Mouse (Mus musculus): ENCODE data around the gene Eif2d. TPM values are rescaled to one million over a fixed set of nuclear protein-coding genes. Genes with fewer than 3 reads are reported as not detected.

Eif2d gene
- total RNA-seq, 2 experiments from 2014 or later, result 48.3 to 73.6 TPM

- ATAC-seq (replicated peaks; ENCODE audit: low FRiP score, low TSS enrichment, poor library complexity, severe bottlenecking), result no peak
Measured at GRCm38 (mm10) chr1:131180386-131180785, 27.4 kb downstream of the Eif2d start.

GRCm38 (mm10) chr1:131181642-131182527, 28.9 kb downstream of the Eif2d start:
- peak; percentile 87 for ATAC-seq (replicated peaks; ENCODE audit: low FRiP score, low TSS enrichment, poor library complexity, severe bottlenecking)

- ATAC-seq (replicated peaks; ENCODE audit: low FRiP score, low TSS enrichment, poor library complexity, severe bottlenecking), result no peak
Measured at GRCm38 (mm10) chr1:131183201-131183600, 30.2 kb downstream of the Eif2d start.

GRCm38 (mm10) chr1:131184253-131184955, 31.4 kb downstream of the Eif2d start:
- ATAC-seq (replicated peaks; ENCODE audit: low FRiP score, low TSS enrichment, poor library complexity, severe bottlenecking), result no peak

GRCm38 (mm10) chr1:131184956-131185660, 32.1 kb downstream of the Eif2d start:
- ATAC-seq (replicated peaks; ENCODE audit: low FRiP score, low TSS enrichment, poor library complexity, severe bottlenecking), result no peak

GRCm38 (mm10) chr1:131185821-131186506, 33.0 kb downstream of the Eif2d start:
- ATAC-seq (replicated peaks; ENCODE audit: low FRiP score, low TSS enrichment, poor library complexity, severe bottlenecking), result no peak

GRCm38 (mm10) chr1:131186995-131187394, 34.0 kb downstream of the Eif2d start:
- ATAC-seq (replicated peaks; ENCODE audit: low FRiP score, low TSS enrichment, poor library complexity, severe bottlenecking), result no peak

GRCm38 (mm10) chr1:131187856-131188255, 34.9 kb downstream of the Eif2d start:
- no peak for ATAC-seq (replicated peaks; ENCODE audit: low FRiP score, low TSS enrichment, poor library complexity, severe bottlenecking)

- peak; percentile 42 for ATAC-seq (replicated peaks; ENCODE audit: low FRiP score, low TSS enrichment, poor library complexity, severe bottlenecking)
Measured at GRCm38 (mm10) chr1:131188655-131189054, 35.7 kb downstream of the Eif2d start.

- ATAC-seq (replicated peaks; ENCODE audit: low FRiP score, low TSS enrichment, poor library complexity, severe bottlenecking), result no peak
Measured at GRCm38 (mm10) chr1:131193746-131194145, 40.8 kb downstream of the Eif2d start.

- peak; percentile 24 for ATAC-seq (replicated peaks; ENCODE audit: low FRiP score, low TSS enrichment, poor library complexity, severe bottlenecking)
Measured at GRCm38 (mm10) chr1:131195653-131196052, 42.7 kb downstream of the Eif2d start.

GRCm38 (mm10) chr1:131196107-131196506, 43.1 kb downstream of the Eif2d start:
- no peak for ATAC-seq (replicated peaks; ENCODE audit: low FRiP score, low TSS enrichment, poor library complexity, severe bottlenecking)

GRCm38 (mm10) chr1:131198417-131198960, 45.5 kb downstream of the Eif2d start:
- ATAC-seq (replicated peaks; ENCODE audit: low FRiP score, low TSS enrichment, poor library complexity, severe bottlenecking), result no peak

GRCm38 (mm10) chr1:131199118-131199821, 46.3 kb downstream of the Eif2d start:
- ATAC-seq (replicated peaks; ENCODE audit: low FRiP score, low TSS enrichment, poor library complexity, severe bottlenecking), result peak; percentile 28; the same call in 1 of the 2 replicates

- ATAC-seq (replicated peaks; ENCODE audit: low FRiP score, low TSS enrichment, poor library complexity, severe bottlenecking), result peak; percentile 90
Measured at GRCm38 (mm10) chr1:131199976-131200375, 47.0 kb downstream of the Eif2d start.

GRCm38 (mm10) chr1:131200588-131200987, 47.6 kb downstream of the Eif2d start:
- ATAC-seq (replicated peaks; ENCODE audit: low FRiP score, low TSS enrichment, poor library complexity, severe bottlenecking), result no peak

- no peak for ATAC-seq (replicated peaks; ENCODE audit: low FRiP score, low TSS enrichment, poor library complexity, severe bottlenecking)
Measured at GRCm38 (mm10) chr1:131201391-131201790, 48.4 kb downstream of the Eif2d start.

GRCm38 (mm10) chr1:131204461-131204860, 51.5 kb downstream of the Eif2d start:
- ATAC-seq (replicated peaks; ENCODE audit: low FRiP score, low TSS enrichment, poor library complexity, severe bottlenecking), result no peak

GRCm38 (mm10) chr1:131206342-131206741, 53.4 kb downstream of the Eif2d start:
- no peak for ATAC-seq (replicated peaks; ENCODE audit: low FRiP score, low TSS enrichment, poor library complexity, severe bottlenecking)

Data from megakaryocyte-erythroid progenitor cell, adult 5-6 weeks (primary cell).